Mouse (Mus musculus) olfactory bulb, adult 2 months (tissue): ENCODE data around the gene Abcd1. TPM values are rescaled to one million over a fixed set of nuclear protein-coding genes. Genes with fewer than 3 reads are reported as not detected.

Source experiments
- H3K27ac ChIP-seq: fragments of 200-500 bp; 2 replicates; pipeline ENCODE4 v1.5.1; 2012; ENCODE audit warnings: low read depth, low read length; ENCODE audit not compliant: insufficient read depth
- H3K4me1 ChIP-seq: fragments of 200-500 bp; 2 replicates; pipeline ENCODE4 v1.6.1; 2012; ENCODE audit warnings: low read length; ENCODE audit not compliant: control insufficient read depth, insufficient read depth
- H3K4me3 ChIP-seq: fragments of 200-500 bp; 2 replicates; pipeline ENCODE4 v1.5.1; 2012; ENCODE audit warnings: mild to moderate bottlenecking, low read depth, low read length, moderate library complexity; ENCODE audit not compliant: insufficient read depth
- CTCF ChIP-seq: fragments of 200-500 bp; IDR thresholded peaks from 2 replicates; pipeline ENCODE4 v1.5.1; 2012; ENCODE audit warnings: low read depth, mild to moderate bottlenecking, low read length, moderate library complexity; ENCODE audit not compliant: insufficient read depth
- POLR2A ChIP-seq: fragments of 200-500 bp; IDR thresholded peaks from 2 replicates; pipeline ENCODE4 v1.6.1; 2012; ENCODE audit warnings: mild to moderate bottlenecking, low read depth, low read length, moderate library complexity; ENCODE audit not compliant: insufficient read depth
- WGBS: fragments of 180-500 bp; shearing (Covaris S2); methylation state at CpG from one replicate; pipeline ENCODE4 v1.1.7; 2018; 5-methylcytosine and 5-hydroxymethylcytosine counted together
- polyA plus RNA-seq: library from polyadenylated mRNA; stranded (reverse); fragments of >200 nt; gene quantifications from 2 replicates; pipeline ENCODE4 v1.2.4, GENCODE M21; 2012; ENCODE audit warnings: low replicate concordance; ENCODE audit not compliant: missing spikeins, insufficient read depth, insufficient read length

The Abcd1 gene
- polyA plus RNA-seq, 1 experiment, result not detected

DNA sequence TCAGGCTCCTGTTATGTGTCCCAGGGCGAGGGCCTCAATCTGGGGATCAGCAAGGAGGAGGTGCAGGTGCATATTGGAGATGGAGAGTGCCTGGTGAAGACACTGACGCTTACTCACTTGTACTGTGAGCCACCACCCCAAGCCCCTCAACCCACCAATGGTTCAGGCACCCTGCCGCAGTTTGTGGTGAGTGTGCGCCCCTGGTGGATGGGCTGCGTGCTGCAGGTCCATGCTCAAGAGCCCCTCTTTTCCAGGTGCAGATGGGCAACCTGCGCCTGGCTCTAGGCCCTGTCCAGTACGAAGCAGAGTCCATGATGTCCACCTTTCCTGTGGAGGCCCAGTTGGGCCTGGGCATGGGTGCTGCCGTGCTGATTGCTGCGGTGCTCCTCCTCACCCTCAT, 50.9 kb downstream of the Abcd1 start:
- H3K4me3 ChIP-seq, result no peak overlapping the region
- 58% methylated on average over 9 of the region's 9 CpGs for WGBS
- TF ChIP-seq CTCF, result no peak
- TF ChIP-seq POLR2A, result no peak
- no peak overlapping the region for H3K27ac ChIP-seq
- no peaks in the 10 kb centered on the region for H3K4me1 ChIP-seq

GRCm38 (mm10) chrX:73774168-73774760, 57.9 kb downstream of the Abcd1 start, which contains the start of gene Srpk3:
Srpk3 (plus strand) TSS chrX:73774405.
- H3K27ac ChIP-seq, result peak within 1 kb of the TSS; percentile 53
- WGBS, result 43% methylated on average over 9 of the region's 9 CpGs
- peak within 1 kb of the TSS; percentile 15; the same call in 1 of the 2 replicates for H3K4me3 ChIP-seq
- no peak for TF ChIP-seq POLR2A
- no peak for TF ChIP-seq CTCF
- H3K4me1 ChIP-seq, result peaks cover 12% of the 10 kb centered on the region; the same call in 1 of the 2 replicates

DNA sequence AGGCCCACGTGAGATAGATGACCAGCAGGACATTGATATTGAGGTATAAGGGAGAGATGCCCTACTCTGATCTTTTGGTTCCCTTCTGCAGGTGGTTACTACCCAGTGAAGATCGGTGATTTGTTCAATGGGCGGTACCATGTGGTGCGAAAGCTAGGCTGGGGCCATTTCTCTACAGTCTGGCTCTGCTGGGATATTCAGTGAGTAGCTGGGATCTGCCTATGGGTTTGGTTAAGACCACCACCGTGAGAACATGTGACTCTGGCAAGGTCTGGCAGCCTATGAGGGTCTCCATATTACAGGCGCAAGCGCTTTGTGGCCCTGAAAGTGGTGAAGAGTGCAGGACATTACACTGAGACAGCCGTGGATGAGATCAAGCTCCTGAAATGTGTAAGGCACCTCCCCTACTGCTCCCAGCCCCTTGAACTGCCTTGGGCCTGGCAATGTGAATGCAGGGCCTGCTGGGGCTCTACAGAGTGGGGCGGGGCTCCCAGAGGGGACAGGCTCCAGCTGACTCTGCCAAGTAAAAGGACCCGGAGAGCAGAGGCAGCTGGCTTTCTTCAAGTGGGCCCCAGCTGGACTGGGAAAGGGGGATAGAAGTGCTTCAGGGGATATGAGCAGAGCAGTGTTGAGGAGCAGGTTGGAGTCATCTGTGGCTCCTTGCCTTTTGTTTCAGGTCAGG, 58.5 kb downstream of the Abcd1 start:
- Histone ChIP-seq H3K4me3 (0 out of 2 replicates have a peak overlapping the region, but pooled peaks have one; percentile 15), H3K4me1 (peaks cover 12% of the 10 kb centered on the region; the same call in 1 of the 2 replicates), H3K27ac (peak overlapping the region; percentile 53; the same call in 1 of the 2 replicates)
- TF ChIP-seq CTCF (no peak), POLR2A (no peak)
- 70% methylated on average over 10 of the region's 10 CpGs for WGBS

DNA sequence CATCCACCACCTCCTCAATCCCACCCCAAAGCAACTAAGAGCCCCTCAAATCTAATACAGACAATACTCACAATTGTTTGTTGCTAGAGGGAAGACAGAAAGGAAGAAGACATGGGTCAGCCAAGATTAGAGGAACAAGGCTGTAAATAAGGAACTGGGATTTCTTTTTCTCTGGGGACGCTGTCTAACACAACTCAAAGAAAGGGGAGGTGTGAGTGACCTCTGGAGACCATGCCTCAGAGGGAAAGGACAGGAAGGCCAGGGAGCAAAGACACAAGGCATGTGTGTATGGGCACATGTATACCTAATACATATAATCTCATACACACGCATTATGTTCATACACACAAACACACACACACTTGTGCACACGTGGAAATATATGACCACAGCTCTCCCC, 65.8 kb downstream of the Abcd1 start:
- 85% methylated on average over 3 of the region's 3 CpGs for WGBS
- TF ChIP-seq CTCF (no peak), POLR2A (no peak)
- H3K27ac ChIP-seq, result no peak overlapping the region
- no peak overlapping the region for H3K4me3 ChIP-seq
- H3K4me1 ChIP-seq, result no peaks in the 10 kb centered on the region

DNA sequence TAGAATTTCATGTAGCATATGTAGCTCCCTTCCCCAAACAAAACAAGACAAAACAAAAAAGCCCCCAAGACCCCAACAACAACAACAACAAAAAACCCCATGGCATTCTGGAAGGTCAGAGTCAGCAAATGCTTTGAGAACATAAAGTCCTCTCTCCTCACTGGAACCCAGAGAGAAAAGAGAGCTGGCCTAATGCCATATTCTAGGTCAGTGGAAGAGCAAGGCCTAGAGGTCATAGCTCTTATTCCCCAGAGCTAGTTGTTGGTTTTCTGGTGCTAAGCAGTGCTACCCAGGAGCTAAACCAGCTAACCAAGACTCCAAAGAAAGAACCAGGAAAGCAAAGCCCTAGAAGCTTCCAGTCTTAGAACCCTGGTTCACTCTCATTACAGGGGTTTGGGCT, 69.3 kb downstream of the Abcd1 start:
- Histone ChIP-seq H3K27ac (peak overlapping the region; percentile 92; the same call in 1 of the 2 replicates), H3K4me3 (peak overlapping the region; percentile 81), H3K4me1 (0 out of 2 replicates have a peak, but pooled peaks cover 6% of the 10 kb centered on the region)
- TF ChIP-seq CTCF (no peak), POLR2A (no peak)

GRCm38 (mm10) chrX:73786364-73787224, 70.2 kb downstream of the Abcd1 start, which contains the start of the genes Idh3g and Ssr4:
Idh3g (minus strand) TSS chrX:73786897.
Ssr4 (plus strand) TSS chrX:73787028.
- peak within 1 kb of the TSS; percentile 81 for H3K4me3 ChIP-seq
- TF ChIP-seq CTCF, result no peak
- peak; percentile 25; the same call in 1 of the 2 replicates for TF ChIP-seq POLR2A
- whole genome bisulfite sequencing, result 18% methylated on average over 52 of the region's 52 CpGs
- peak within 1 kb of the TSS; percentile 92 for H3K27ac ChIP-seq
- 0 out of 2 replicates have a peak, but pooled peaks cover 6% of the 10 kb centered on the region for H3K4me1 ChIP-seq

DNA sequence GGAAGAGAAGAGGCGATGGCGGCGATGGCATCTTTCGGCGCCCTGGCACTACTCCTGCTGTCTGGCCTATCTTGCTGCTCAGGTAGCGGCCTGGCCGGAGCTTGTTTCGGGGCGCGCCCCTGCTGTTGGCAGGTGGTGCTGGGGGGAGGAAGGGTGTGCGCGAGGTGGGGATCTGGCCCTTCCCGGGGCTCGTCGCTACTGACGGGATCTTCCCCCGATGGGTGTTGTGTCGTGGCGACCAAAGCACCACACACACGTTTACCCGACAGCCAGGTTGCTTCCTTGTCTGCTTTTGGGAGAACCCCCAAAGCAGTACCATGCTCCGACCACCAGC, 70.8 kb downstream of the Abcd1 start:
- Histone ChIP-seq H3K4me1 (0 out of 2 replicates have a peak, but pooled peaks cover 6% of the 10 kb centered on the region), H3K27ac (peak overlapping the region; percentile 82), H3K4me3 (peak overlapping the region; percentile 81)
- 32% methylated on average over 22 of the region's 22 CpGs for WGBS
- peak; percentile 33; the same call in 1 of the 2 replicates for TF ChIP-seq POLR2A
- TF ChIP-seq CTCF, result no peak

Other genes with a start within 250 kb of the Abcd1 start
- not detected in 2 replicates for gene Bgn, start 233.0 kb upstream of the Abcd1 start, polyA plus RNA-seq
- gene Atp2b3, start 213.5 kb upstream of the Abcd1 start, polyA plus RNA-seq, result not detected in 2 replicates
- not detected in 2 replicates for gene Dusp9, start 77.2 kb upstream of the Abcd1 start, polyA plus RNA-seq
- not detected in 2 replicates for gene Pnck, start 56.5 kb upstream of the Abcd1 start, polyA plus RNA-seq
- 112 TPM in 1 of 2 replicates, not detected in the other for gene Slc6a8, start 43.4 kb upstream of the Abcd1 start, polyA plus RNA-seq
- gene Bcap31, start 422 bp upstream of the Abcd1 start, polyA plus RNA-seq, result 255 TPM in 1 of 2 replicates, not detected in the other
- gene Plxnb3, start 40.5 kb downstream of the Abcd1 start, polyA plus RNA-seq, result not detected in 2 replicates
- gene Srpk3, start 57.8 kb downstream of the Abcd1 start, polyA plus RNA-seq, result not detected in 2 replicates
- gene Idh3g, start 70.3 kb downstream of the Abcd1 start, polyA plus RNA-seq, result not detected in 2 replicates
- gene Ssr4, start 70.4 kb downstream of the Abcd1 start, polyA plus RNA-seq, result not detected in 2 replicates
- gene Pdzd4, start 108.4 kb downstream of the Abcd1 start, polyA plus RNA-seq, result 83.9 TPM in 1 of 2 replicates, not detected in the other
- gene Avpr2, start 175.5 kb downstream of the Abcd1 start, polyA plus RNA-seq, result not detected in 2 replicates
- gene L1cam, start 179.5 kb downstream of the Abcd1 start, polyA plus RNA-seq, result not detected in 2 replicates
- gene Arhgap4, start 205.3 kb downstream of the Abcd1 start, polyA plus RNA-seq, result not detected in 2 replicates
- not detected in 2 replicates for gene Naa10, start 205.3 kb downstream of the Abcd1 start, polyA plus RNA-seq
- gene Renbp, start 214.3 kb downstream of the Abcd1 start, polyA plus RNA-seq, result not detected in 2 replicates
- gene Hcfc1, start 249.8 kb downstream of the Abcd1 start, polyA plus RNA-seq, result 99.2 and 394 TPM in 2 replicates